Mouse (Mus musculus) lung, adult 2 months (tissue): ENCODE measurements around the gene Glo1. TPM values are rescaled to one million over a fixed set of nuclear protein-coding genes. Genes with fewer than 3 reads are reported as not detected.

Experiments used
- DNase-seq: peaks from one replicate; pipeline ENCODE4 v3.0.0; 2022
- H3K4me1 ChIP-seq: fragments of 200-500 bp; 2 replicates; pipeline ENCODE4 v1.6.1; 2011; ENCODE audit warnings: low read length; ENCODE audit not compliant: control insufficient read depth, insufficient read depth
- H3K4me3 ChIP-seq: fragments of 200-500 bp; replicated peaks from 2 replicates; pipeline ENCODE3; 2011; ENCODE audit warnings: low read depth, mild to moderate bottlenecking, control low read depth, low read length; ENCODE audit errors: extremely low read depth
- CTCF ChIP-seq: fragments of 200-500 bp; IDR thresholded peaks from 2 replicates; pipeline ENCODE4 v1.5.1; 2011; ENCODE audit warnings: mild to moderate bottlenecking, low read length, control low read depth; ENCODE audit not compliant: insufficient read depth
- POLR2A ChIP-seq: fragments of 200-500 bp; IDR thresholded peaks from 2 replicates; pipeline ENCODE4 v1.6.1; 2011; ENCODE audit warnings: low read depth, mild to moderate bottlenecking, control low read depth, low read length, borderline replicate concordance; ENCODE audit errors: extremely low read depth
- WGBS: fragments of 180-500 bp; shearing (Covaris S2); methylation state at CpG from one replicate; pipeline ENCODE4 v1.1.7; 2018; 5-methylcytosine and 5-hydroxymethylcytosine counted together
- polyA plus RNA-seq: library from polyadenylated mRNA; depleted of rRNA; stranded (reverse); fragments of >200 nt; gene quantifications from 2 replicates; pipeline ENCODE4 v1.2.3, GENCODE M21; 2012

Gene Glo1
- polyA plus RNA-seq, 1 experiment, result 38.3 TPM

DNA sequence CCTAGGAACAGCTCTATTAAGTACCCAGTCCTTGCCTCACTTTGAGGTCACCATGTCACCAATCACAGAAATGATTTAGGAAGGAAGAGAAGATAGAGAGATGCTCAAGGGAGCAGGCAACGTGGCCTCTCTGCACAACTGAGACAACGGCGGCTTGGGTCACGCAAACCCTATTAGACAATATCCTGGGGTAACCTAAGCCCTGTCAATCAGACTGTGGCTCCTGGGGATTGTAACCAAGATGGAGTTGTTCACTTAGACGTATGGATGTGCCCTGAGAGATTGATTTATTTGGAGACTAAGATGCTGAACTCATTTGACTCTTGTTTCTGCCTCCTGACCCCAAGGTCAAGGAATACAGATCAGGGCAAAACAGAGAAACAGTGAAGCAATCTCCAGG lies 32.3 kb downstream of the Glo1 start:
- 73% methylated on average over 5 of the region's 5 CpGs for WGBS
- no peak overlapping the region for H3K4me3 ChIP-seq
- no peak for TF ChIP-seq POLR2A
- no peak for DNase-seq
- no peaks in the 10 kb centered on the region for H3K4me1 ChIP-seq

- 49% methylated on average over 17 of the region's 17 CpGs for WGBS
- H3K4me1 ChIP-seq, result no peaks in the 10 kb centered on the region
- H3K4me3 ChIP-seq, result no peak overlapping the region
- TF ChIP-seq CTCF, result peak; percentile 28
- TF ChIP-seq POLR2A, result no peak
- DNase-seq, result peak; percentile 60
Measured at GRCm38 (mm10) chr17:30590417-30591198, 36.1 kb downstream of the Glo1 start.

DNA sequence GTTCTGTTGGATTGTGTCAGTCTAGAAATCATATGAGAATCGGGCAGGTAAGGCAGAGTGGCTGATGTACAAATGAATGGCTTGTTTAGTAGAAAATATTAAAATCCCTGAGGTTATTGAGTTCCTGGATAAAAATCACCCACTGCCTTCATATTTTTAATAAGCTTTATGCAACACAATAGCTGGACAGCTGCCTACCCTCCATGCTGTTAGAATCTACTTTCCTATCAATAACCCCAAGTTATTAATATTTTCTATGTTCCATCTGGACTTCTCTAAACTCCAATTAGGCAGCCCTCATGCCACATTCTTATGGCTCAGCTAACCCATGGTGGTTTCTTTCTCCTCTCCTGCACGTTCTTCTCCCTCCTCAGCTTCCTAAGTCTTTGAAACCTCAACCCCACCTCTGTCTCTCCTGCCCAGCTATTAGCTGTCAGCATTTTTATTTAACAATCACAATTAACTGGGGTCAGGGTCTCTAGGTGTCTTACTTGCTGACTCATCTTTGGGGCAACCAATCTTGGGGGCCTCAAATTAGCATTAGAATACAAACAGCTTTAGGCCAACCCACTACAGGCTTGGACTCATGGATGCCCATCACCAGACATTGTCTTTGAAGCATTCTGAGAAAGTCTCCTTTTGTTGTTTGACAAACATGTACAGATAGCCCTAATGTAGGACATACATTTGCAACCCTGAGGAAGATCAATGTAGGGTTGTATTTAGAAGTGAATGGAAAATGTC lies 43.2 kb downstream of the Glo1 start:
- H3K4me3 ChIP-seq, result no peak overlapping the region
- TF ChIP-seq CTCF (no peak), POLR2A (no peak)
- 82% methylated on average over 2 of the region's 2 CpGs for WGBS
- DNase-seq, result no peak
- H3K4me1 ChIP-seq, result no peaks in the 10 kb centered on the region

GRCm38 (mm10) chr17:30582313-30582712 lies 44.4 kb downstream of the Glo1 start:
- WGBS, result 84% methylated on average over 3 of the region's 3 CpGs
- no peak for TF ChIP-seq CTCF
- no peak for TF ChIP-seq POLR2A
- Histone ChIP-seq H3K4me1 (no peaks in the 10 kb centered on the region), H3K4me3 (no peak overlapping the region)
- no peak for DNase-seq

DNA sequence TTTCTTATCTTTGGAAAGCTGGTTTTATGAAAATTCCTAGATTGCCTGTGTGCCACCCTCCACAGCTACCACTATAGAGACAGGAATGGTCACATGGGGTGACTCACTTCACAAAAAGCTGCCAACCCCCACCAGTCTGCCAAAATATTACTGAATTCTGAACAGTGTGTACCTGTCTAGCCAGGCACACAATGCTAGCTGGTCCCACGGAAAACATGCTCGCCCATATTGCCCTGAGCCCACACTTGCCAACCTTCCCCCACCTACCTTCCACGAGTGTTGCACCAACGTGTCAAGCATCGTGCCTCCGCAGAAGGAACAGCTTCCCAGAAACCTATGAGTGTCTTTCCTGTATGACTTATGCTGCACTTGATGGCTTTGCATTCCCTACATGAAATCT lies 45.5 kb downstream of the Glo1 start:
- Histone ChIP-seq H3K4me3 (no peak overlapping the region), H3K4me1 (peaks cover 4% of the 10 kb centered on the region; the same call in 1 of the 2 replicates)
- WGBS, result 77% methylated on average over 6 of the region's 6 CpGs
- TF ChIP-seq CTCF (no peak), POLR2A (no peak)
- no peak for DNase-seq

- H3K4me1 ChIP-seq, result peaks cover 4% of the 10 kb centered on the region; the same call in 1 of the 2 replicates
- no peak for DNase-seq
- WGBS, result 71% methylated on average over 1 of the region's 1 CpGs
- H3K4me3 ChIP-seq, result no peak overlapping the region
- TF ChIP-seq POLR2A (no peak), CTCF (no peak)
Measured at GRCm38 (mm10) chr17:30580781-30581180, 45.9 kb downstream of the Glo1 start.

GRCm38 (mm10) chr17:30576946-30577345 lies 49.7 kb downstream of the Glo1 start:
- no peak for TF ChIP-seq CTCF
- TF ChIP-seq POLR2A, result no peak
- 45% methylated on average over 12 of the region's 12 CpGs for WGBS
- DNase-seq, result no peak

DNA sequence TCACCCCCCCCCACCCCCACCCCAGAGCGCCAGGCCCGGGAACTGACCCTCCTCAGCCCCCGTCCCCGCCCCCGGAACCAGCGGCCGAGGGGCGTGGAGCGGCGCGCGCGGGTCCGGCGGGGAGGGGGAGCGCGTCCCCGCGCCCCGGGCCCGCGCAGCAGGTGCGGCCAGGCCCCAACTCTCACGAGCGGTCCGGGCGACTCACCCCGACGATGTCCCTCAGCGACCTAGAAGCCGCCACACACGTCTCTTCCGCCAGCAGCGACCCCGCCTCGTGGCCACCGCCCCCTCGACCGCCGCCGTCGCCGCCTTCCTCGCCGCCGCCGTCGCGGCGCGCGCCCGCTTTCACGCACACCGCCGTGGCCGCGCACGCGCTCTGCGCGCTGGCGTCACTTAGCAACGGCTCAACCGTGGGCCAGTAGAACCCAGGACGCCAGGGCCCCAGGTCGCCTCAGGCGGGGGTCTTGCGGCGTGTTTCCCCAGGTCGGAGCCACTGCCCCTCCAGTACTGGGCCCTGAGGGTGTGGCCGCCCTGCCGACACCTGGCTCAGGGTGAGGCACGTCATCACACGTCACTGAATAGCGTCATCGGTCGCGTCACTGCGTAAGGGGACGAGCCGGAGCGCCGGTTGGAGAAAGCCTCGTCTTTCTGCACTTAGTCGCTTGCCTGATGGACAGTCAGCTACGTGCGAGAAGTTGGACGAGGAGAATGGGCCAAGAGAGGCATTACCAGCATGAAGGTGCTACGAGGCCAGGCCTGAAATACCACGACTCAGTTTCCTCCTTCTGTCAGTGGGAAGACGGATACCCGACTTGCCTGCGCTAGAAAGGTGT lies 50.5 kb downstream of the Glo1 start, which contains the start of gene Btbd9:
TSS of gene Btbd9 (minus strand) at position 548 of the 833 bp plus-strand sequence.
- DNase-seq, result peak; percentile 100
- H3K4me3 ChIP-seq, result peak within 1 kb of the TSS; percentile 93
- under 1% methylated on average over 90 of the region's 94 CpGs for WGBS
- peaks cover 13% of the 10 kb centered on the region for H3K4me1 ChIP-seq
- peak; percentile 93; the same call in 1 of the 2 replicates for TF ChIP-seq POLR2A
- no peak for TF ChIP-seq CTCF

More at GRCm38 (mm10) chr17:30576946-30577345, 49.7 kb downstream of the Glo1 start:
- peak overlapping the region; percentile 93 for H3K4me3 ChIP-seq
- peaks cover 13% of the 10 kb centered on the region for H3K4me1 ChIP-seq
